Mouse (Mus musculus) forebrain, embryonic 10.5 days (tissue): Measurements from ENCODE around the gene Ctdsp2. TPM values are rescaled to one million over a fixed set of nuclear protein-coding genes. Genes with fewer than 3 reads are reported as not detected.

Experiments used
- DNase-seq: peaks from one replicate; pipeline ENCODE4 v3.0.0-alpha.2; 2017; ENCODE audit warnings: low spot score; ENCODE audit errors: extremely low spot score
- H3K27ac ChIP-seq: fragments of 300-500 bp; sonication (generic); 2 replicates; pipeline ENCODE4 v1.5.1; 2016; ENCODE audit warnings: mild to moderate bottlenecking
- H3K27me3 ChIP-seq: fragments of 300-500 bp; sonication (generic); 2 replicates; pipeline ENCODE4 v1.6.1; 2016; ENCODE audit warnings: mild to moderate bottlenecking; ENCODE audit not compliant: poor library complexity, severe bottlenecking
- H3K36me3 ChIP-seq: fragments of 300-500 bp; sonication (generic); replicated peaks from 2 replicates; pipeline ENCODE4 v1.6.1; 2016; ENCODE audit warnings: mild to moderate bottlenecking, moderate library complexity
- H3K4me1 ChIP-seq: fragments of 300-500 bp; sonication (generic); 2 replicates; pipeline ENCODE4 v1.6.1; 2016
- H3K4me3 ChIP-seq: fragments of 300-500 bp; sonication (generic); 2 replicates; pipeline ENCODE4 v1.5.1; 2016; ENCODE audit warnings: mild to moderate bottlenecking, moderate library complexity
- H3K9me3 ChIP-seq: fragments of 300-500 bp; sonication (generic); 2 replicates; pipeline ENCODE4 v1.6.1; 2016; ENCODE audit warnings: mild to moderate bottlenecking, moderate library complexity
- WGBS: fragments of 180-500 bp; shearing (Covaris S2); methylation state at CpG from one replicate; pipeline ENCODE4 v1.1.7; 2016; 5-methylcytosine and 5-hydroxymethylcytosine counted together
- polyA plus RNA-seq: library from polyadenylated mRNA; unstranded; fragments of >200 nt; fragmentation: Nextera tagmentation; extraction: Ambion mirVana; gene quantifications from 2 replicates; pipeline ENCODE4 v1.2.1, GENCODE M21; 2016

Ctdsp2 gene
- polyA plus RNA-seq, 1 experiment from 2014 or later, result 42.3 TPM

DNA sequence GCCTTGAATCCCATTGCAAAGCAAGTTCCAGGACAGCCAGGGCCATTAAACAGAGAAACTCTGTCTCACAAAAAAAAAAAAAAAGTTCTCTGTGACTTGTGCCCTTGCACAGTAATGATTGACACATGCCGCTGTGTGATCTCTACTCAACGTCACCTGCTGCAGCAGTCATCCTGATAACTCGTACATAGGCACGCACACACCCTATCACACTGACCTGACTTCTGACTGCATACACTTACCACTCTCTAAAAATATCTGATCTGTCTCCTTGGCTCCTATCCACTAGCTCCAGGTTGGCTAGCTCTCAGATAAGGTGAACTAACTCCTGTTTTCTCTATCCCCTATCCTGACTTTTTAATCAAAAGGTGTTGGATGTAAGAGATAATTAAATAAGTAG is 27.9 kb upstream of the Ctdsp2 start:
- Histone ChIP-seq H3K27ac (no peak overlapping the region), H3K9me3 (peaks cover 10% of the 10 kb centered on the region; the same call in 1 of the 2 replicates), H3K4me1 (peaks cover 9% of the 10 kb centered on the region), H3K4me3 (no peak overlapping the region), H3K27me3 (peaks cover under 1% of the 10 kb centered on the region; the same call in 1 of the 2 replicates), H3K36me3 (no peaks in the 10 kb centered on the region)
- 92% methylated on average over 4 of the region's 4 CpGs for WGBS
- DNase-seq, result no peak

DNA sequence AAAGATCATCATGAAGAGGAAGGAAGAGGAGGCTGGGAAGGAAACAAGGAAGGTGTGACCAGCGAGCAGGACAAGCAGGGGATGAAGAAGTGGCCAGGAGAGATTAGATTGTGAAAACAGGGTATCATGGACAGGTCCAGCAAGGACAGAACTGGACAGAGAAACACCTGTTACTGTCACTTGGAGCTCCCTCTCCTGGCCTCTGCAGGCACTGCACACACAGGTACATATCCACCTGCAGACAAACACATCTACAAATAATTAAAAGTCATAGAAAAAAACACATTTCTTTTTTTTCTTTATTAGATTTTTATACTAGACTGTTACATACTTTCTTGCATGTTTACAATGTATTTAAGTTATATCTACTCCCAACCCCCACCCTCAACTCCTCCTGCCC is 26.1 kb upstream of the Ctdsp2 start:
- Histone ChIP-seq H3K36me3 (no peaks in the 10 kb centered on the region), H3K27ac (no peak overlapping the region), H3K9me3 (no peaks in the 10 kb centered on the region), H3K4me1 (peaks cover 22% of the 10 kb centered on the region), H3K4me3 (no peak overlapping the region), H3K27me3 (peaks cover 13% of the 10 kb centered on the region)
- no peak for DNase-seq
- WGBS, result 85% methylated on average over 1 of the region's 1 CpGs

DNA sequence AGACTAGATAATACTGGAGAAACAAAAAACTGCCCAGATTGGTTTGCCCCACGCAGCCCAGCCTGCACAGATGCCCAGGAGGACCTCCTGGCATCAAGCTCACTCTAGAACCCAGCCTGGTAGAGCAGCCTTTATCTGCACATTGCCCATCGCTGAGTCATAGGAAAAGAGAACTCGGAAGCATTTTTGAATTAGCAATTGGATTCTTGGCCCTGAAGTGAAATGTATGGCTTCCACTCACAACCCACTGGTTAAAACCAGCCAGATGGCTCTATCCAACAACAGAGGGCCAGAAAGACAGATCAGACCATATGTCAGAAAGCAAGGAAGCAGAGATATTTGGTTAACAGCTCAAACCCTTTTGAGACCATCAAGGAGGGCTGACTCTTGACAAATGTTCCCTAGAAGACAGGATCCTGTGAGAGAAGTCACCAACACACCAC is 25.5 kb upstream of the Ctdsp2 start:
- Histone ChIP-seq H3K27me3 (peaks cover 13% of the 10 kb centered on the region), H3K36me3 (no peaks in the 10 kb centered on the region), H3K27ac (no peak overlapping the region), H3K9me3 (no peaks in the 10 kb centered on the region), H3K4me3 (no peak overlapping the region), H3K4me1 (peaks cover 29% of the 10 kb centered on the region)
- 89% methylated on average over 3 of the region's 3 CpGs for WGBS
- no peak for DNase-seq

DNA sequence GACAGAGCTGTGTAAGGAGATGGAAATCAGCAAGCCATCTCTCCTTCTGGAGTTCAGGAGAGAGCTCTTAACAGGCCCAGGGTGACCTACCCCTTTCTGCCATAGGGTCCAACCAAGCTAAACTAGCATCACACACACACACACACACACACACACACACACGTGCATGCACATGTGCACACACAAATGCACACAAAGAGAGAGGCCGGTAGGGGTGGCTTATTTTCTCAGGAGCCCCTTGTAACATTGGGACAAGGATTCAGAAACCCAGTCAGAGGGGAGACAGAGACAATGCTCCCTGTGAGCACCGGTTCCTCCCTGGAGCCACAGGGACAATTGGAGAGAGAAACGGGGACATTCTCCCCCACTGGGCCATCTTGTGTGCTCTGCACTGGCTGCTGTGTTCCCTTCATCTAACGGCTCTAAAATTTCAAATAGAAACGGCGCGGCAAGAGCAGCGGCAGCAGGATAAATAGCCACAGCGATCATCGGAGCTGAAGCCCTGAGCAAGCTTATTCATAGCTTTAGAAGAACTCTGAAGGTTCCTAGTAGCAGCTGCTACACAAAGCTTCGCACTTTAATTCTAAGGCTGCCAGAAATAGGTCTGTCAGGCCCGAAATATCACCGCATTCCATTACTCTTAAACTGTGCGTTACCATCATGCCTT is 21.7 kb upstream of the Ctdsp2 start:
- H3K27me3 ChIP-seq, result peaks cover 38% of the 10 kb centered on the region
- H3K9me3 ChIP-seq, result no peaks in the 10 kb centered on the region
- H3K4me3 ChIP-seq, result peak overlapping the region; percentile 37
- H3K36me3 ChIP-seq, result no peaks in the 10 kb centered on the region
- peak overlapping the region; percentile 90 for H3K27ac ChIP-seq
- H3K4me1 ChIP-seq, result peaks cover 34% of the 10 kb centered on the region
- WGBS, result 6% methylated on average over 15 of the region's 15 CpGs
- no peak for DNase-seq

DNA sequence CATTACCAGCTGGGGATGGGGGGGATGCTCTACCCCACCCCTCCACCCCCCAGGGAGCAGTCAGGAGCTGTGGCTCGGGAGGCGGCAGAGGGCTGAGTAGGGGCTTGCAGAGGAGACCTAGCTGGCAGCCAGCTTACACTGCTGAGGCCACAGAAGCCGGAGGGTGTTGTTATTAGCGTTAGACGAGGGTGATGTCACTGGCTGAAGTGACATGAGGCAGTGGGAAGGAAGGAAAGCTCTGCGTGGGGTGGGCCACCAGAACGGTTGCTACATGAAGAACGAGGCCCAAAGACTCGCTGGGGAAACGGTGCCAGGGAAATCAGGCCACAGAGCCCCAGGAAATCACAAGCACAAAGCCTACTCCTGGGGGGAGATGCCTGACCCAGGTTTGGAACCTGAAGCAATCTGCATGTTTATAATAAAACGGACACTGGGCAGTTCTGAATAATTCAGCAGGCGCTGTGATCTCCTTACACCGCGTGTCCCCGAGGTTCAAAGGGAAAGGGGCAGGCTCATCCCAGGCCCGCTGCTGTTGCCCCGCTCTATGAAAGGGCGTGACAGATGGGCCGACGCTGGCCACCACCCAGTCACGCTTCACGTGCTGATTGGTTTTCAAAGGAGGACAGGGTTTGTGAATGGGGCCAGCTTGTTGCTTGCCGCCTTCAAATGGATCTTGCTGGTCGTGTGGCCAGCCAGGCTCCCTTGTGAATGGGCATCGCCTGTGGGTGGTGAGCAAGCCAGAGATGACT is 21.0 kb upstream of the Ctdsp2 start:
- peak; percentile 79 for DNase-seq
- H3K4me3 ChIP-seq, result peak overlapping the region; percentile 37
- H3K27me3 ChIP-seq, result peaks cover 38% of the 10 kb centered on the region
- H3K27ac ChIP-seq, result peak overlapping the region; percentile 90
- peaks cover 42% of the 10 kb centered on the region for H3K4me1 ChIP-seq
- no peaks in the 10 kb centered on the region for H3K9me3 ChIP-seq
- no peaks in the 10 kb centered on the region for H3K36me3 ChIP-seq
- 2% methylated on average over 25 of the region's 25 CpGs for WGBS

DNA sequence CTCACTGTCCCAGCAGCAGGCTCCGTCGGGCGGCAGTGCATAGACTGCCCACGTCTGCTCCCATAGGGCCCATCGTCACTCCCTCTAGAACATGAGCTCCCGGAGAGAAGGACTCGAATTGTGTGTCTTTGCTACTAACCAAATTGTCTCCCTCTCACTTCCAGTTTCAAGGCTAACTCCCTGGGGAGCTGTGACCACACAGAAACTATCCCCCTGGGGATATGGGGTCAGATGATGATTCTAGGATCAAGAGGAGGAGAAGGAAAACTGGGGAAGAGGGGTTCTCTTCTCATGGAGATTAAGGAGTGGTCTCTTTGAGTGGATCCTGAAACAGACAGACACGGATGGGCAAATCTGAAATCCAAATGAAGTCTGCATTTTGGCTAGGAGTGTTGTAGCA is 18.0 kb upstream of the Ctdsp2 start:
- peaks cover 3% of the 10 kb centered on the region; the same call in 1 of the 2 replicates for H3K9me3 ChIP-seq
- peaks cover 54% of the 10 kb centered on the region for H3K4me1 ChIP-seq
- H3K4me3 ChIP-seq, result no peak overlapping the region
- peaks cover 38% of the 10 kb centered on the region for H3K27me3 ChIP-seq
- 83% methylated on average over 8 of the region's 8 CpGs for WGBS
- peak overlapping the region; percentile 40; the same call in 1 of the 2 replicates for H3K27ac ChIP-seq
- DNase-seq, result no peak
- H3K36me3 ChIP-seq, result no peaks in the 10 kb centered on the region

DNA sequence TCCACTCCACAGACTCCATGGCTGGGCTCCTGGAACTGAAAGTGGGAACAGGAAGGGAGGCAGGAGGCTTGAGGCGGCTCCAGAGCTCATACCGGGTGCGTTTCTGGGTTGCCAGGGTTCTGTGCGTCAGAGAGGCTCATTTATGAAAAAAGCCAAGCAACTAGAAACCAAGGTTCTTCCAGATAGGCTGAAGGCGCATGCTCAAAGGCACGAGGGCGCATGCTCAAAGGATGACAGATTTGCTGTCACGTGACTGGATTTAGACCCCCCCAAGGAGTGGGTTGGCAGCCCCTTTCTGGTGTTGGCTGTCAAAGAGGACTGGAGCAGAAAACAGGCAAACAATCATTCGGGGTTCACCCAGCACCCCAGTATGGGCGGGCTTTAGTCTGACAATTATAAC is 16.8 kb upstream of the Ctdsp2 start:
- Histone ChIP-seq H3K4me3 (peak overlapping the region; percentile 20; the same call in 1 of the 2 replicates), H3K4me1 (peaks cover 50% of the 10 kb centered on the region), H3K27me3 (peaks cover 26% of the 10 kb centered on the region), H3K36me3 (no peaks in the 10 kb centered on the region), H3K9me3 (peaks cover 3% of the 10 kb centered on the region; the same call in 1 of the 2 replicates), H3K27ac (peak overlapping the region; percentile 83)
- no peak for DNase-seq
- 72% methylated on average over 10 of the region's 10 CpGs for WGBS

DNA sequence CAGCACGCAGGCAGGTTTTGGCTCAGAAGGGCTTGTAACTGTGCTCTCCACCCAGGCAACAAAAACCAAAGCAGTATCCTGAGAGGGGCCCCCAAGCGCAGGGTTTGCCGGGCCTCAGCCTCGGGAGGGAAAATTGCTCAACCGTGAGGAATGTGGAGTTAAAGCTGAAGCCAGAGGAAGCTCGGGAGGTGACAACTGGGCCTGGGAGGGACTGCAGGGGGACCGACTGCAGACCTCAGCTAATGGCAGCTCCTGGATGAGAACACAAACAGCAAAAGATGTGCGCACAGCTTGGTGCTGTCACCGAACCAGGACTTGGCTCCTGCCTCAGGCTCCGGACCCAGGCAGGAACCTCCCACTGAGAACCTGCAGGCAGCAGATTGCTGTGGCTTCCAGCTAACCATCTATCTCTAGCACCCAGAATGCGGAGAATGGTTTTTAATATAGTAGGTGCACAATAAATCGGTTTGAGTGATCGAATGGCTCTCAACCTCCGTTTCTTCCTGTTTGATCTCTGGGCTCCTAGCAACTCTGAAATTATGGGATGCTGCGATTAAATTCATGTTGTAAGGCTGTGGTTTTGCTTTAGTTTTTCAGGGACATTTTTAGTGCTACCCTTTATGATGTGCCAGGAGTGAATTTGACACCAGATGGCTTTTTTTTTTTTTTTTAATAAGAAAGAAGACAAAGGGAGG is 16.1 kb upstream of the Ctdsp2 start:
- Histone ChIP-seq H3K27me3 (peaks cover 25% of the 10 kb centered on the region), H3K9me3 (peaks cover 3% of the 10 kb centered on the region; the same call in 1 of the 2 replicates), H3K36me3 (no peaks in the 10 kb centered on the region), H3K27ac (peak overlapping the region; percentile 83), H3K4me3 (peak overlapping the region; percentile 20), H3K4me1 (peaks cover 43% of the 10 kb centered on the region)
- 30% methylated on average over 15 of the region's 15 CpGs for WGBS
- DNase-seq, result peak; percentile 69

DNA sequence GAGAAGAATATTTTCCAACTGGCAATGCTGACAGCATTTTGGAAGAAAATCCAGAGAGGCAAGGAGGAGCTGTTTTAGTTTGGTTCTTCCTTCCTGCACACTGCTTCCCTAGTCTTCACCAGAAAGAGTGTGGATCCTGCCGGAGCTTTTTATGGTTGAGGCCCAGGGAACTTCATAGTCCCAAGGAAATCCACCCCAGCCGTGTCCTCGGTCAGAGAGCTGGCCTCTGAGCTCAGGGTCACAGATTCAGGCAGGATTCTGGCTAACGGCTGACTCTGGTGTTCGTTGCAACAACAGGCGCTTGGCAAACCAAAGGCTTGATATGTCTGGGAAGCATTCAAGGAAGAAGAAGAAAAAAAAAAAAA is 15.6 kb upstream of the Ctdsp2 start:
- H3K9me3 ChIP-seq, result peaks cover 3% of the 10 kb centered on the region; the same call in 1 of the 2 replicates
- no peak overlapping the region for H3K4me3 ChIP-seq
- peak overlapping the region; percentile 83; the same call in 1 of the 2 replicates for H3K27ac ChIP-seq
- peaks cover 25% of the 10 kb centered on the region for H3K27me3 ChIP-seq
- H3K4me1 ChIP-seq, result peaks cover 38% of the 10 kb centered on the region
- H3K36me3 ChIP-seq, result no peaks in the 10 kb centered on the region
- no peak for DNase-seq
- WGBS, result 55% methylated on average over 6 of the region's 6 CpGs

DNA sequence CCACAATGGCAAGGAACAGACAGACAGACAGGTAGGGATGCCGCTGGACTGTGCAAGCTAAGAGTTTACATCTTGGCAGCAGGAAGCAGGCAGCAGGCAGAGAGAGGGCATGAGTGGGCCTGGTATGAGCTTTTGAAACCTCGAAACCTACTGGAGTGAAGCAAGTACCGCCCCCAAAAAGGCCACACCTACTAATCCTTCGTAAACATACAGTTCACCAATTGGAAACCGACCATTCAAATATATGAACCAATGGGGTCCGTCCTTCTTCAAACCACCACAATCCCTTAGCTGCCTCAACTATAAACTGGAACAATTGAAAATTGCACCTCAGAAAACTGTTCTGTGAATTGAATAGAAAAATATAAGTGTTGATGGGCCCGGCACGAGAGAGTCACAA is 14.7 kb upstream of the Ctdsp2 start:
- WGBS, result 85% methylated on average over 8 of the region's 8 CpGs
- peaks cover 3% of the 10 kb centered on the region; the same call in 1 of the 2 replicates for H3K9me3 ChIP-seq
- peaks cover 22% of the 10 kb centered on the region for H3K27me3 ChIP-seq
- H3K4me3 ChIP-seq, result no peak overlapping the region
- no peaks in the 10 kb centered on the region for H3K36me3 ChIP-seq
- DNase-seq, result no peak
- no peak overlapping the region for H3K27ac ChIP-seq
- H3K4me1 ChIP-seq, result peaks cover 37% of the 10 kb centered on the region

DNA sequence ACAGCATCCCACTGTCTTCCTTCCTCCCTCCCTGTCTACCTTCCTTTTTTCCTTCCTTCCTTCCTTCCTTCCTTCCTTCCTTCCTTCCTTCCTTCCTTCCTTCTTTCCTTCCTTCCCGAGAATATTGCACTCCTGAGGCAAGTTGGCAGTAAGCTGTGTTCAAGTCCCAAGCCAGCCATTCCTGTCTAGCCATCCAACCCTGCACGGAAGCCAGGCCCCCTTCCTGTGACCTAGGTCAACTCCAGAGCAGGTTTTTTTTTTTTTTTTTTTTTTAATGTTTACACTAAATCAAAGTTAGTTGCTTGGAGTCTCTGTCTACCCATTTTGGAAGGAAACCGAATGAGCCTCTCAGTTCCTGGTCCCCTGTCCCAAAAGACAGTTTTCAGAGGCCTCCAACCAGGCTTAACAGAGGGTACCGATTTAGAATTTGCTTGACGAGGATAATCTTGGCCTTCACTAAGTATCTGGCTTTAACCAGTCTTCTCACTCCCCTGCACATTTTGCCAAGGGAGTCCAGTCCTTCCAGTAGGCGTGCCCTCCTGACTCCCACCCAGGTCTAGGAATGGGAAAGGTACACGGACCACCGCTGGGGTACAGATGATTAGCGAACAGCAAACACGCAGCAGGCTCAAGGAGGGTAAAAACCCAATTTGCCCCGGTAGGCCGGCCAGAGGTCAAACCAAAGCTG is 7.0 kb upstream of the Ctdsp2 start:
- Histone ChIP-seq H3K36me3 (no peaks in the 10 kb centered on the region), H3K27me3 (peaks cover 3% of the 10 kb centered on the region; the same call in 1 of the 2 replicates), H3K4me1 (peaks cover 34% of the 10 kb centered on the region), H3K4me3 (peak overlapping the region; percentile 35), H3K9me3 (no peaks in the 10 kb centered on the region), H3K27ac (peak overlapping the region; percentile 79)
- WGBS, result 4% methylated on average over 12 of the region's 12 CpGs
- no peak for DNase-seq

DNA sequence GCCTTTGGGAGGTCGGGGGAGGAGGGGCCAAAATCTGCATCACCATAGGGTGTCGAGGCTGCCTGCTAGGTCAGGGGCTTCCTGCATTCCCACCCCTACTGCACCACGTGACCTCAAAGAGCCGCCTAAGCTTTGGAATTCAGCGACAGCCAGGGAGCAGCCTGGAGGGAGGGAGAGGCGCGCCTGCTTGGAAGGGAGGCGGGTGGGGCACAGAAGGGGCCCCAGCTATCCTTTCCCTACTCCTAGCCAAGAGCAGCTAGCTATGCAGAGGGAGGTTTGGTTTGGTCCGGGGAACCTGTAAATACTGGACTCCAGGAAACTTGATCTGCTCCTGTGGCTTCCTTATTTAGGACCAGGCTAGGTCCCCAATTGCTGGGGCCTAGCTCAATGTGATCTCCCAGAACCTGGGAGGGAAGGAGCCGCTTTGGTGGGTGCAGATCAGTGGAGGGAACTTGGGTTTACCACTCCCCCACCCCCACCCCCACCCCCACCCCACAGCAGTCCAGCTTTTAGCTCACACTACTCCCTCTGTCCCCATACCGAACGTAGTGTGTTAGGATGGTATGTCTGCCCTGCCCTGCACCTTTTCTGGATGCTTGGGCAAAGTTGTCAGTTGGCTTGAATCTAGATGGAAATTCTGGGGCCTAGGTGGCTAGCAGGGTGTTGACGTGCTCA is 6.3 kb upstream of the Ctdsp2 start:
- H3K4me1 ChIP-seq, result peaks cover 38% of the 10 kb centered on the region
- H3K9me3 ChIP-seq, result no peaks in the 10 kb centered on the region
- DNase-seq, result peak; percentile 90
- peaks cover 3% of the 10 kb centered on the region; the same call in 1 of the 2 replicates for H3K27me3 ChIP-seq
- peak overlapping the region; percentile 35 for H3K4me3 ChIP-seq
- 3% methylated on average over 13 of the region's 13 CpGs for WGBS
- H3K36me3 ChIP-seq, result no peaks in the 10 kb centered on the region
- peak overlapping the region; percentile 79 for H3K27ac ChIP-seq
